Mouse (Mus musculus) CH12.LX (cell line): ENCODE results near the gene Fgfr2. TPM values are rescaled to one million over a fixed set of nuclear protein-coding genes. Genes with fewer than 3 reads are reported as not detected.

ENCODE experiments used
- DNase-seq: peaks from one replicate; pipeline ENCODE4 v3.0.0-alpha.2; 2013; ENCODE audit errors: extremely low read depth
- H3K27ac ChIP-seq: 2 replicates; pipeline ENCODE4 v1.5.1; 2012; ENCODE audit warnings: low read depth, mild to moderate bottlenecking, control low read depth, moderate library complexity; ENCODE audit not compliant: insufficient read depth
- H3K27me3 ChIP-seq: replicated peaks from 2 replicates; pipeline ENCODE3; 2012; ENCODE audit warnings: inconsistent platforms
- H3K36me3 ChIP-seq, 2 experiments: replicated peaks in 1 of 2; 2 replicates each; pipeline versions ENCODE3 to v1.6.1; 2012; ENCODE audit warnings: inconsistent platforms in 1 of 2, low read length in 1 of 2, mild to moderate bottlenecking in 1 of 2, mixed read lengths in 1 of 2, moderate library complexity in 1 of 2; ENCODE audit not compliant: control insufficient read depth in 1 of 2, insufficient read depth in 1 of 2
- H3K4me1 ChIP-seq, 2 experiments: 2 replicates each; pipeline ENCODE4 v1.6.1; 2012; ENCODE audit warnings: inconsistent platforms in 1 of 2, moderate library complexity in 1 of 2; ENCODE audit not compliant: insufficient read depth in 2 of 2, control insufficient read depth in 1 of 2
- H3K4me2 ChIP-seq: 2 replicates; pipeline ENCODE4 v1.6.1; 2012; ENCODE audit warnings: low read depth, mild to moderate bottlenecking, control low read depth; ENCODE audit not compliant: poor library complexity, insufficient read depth, severe bottlenecking
- H3K4me3 ChIP-seq, 3 experiments: fragments of 150-350 bp in 1 of 3; sonication (generic) in 1 of 3; replicated peaks in 1 of 3; 2 replicates each; pipeline versions ENCODE3 to v1.5.1; 2011 to 2012; ENCODE audit warnings: low read depth in 2 of 3, low read length in 2 of 3, mild to moderate bottlenecking in 2 of 3, moderate library complexity in 2 of 3, control low read depth in 1 of 3, improper control_type of control experiment in 1 of 3, inconsistent platforms in 1 of 3, mixed read lengths in 1 of 3; ENCODE audit not compliant: poor library complexity in 1 of 3
- H3K79me2 ChIP-seq: replicated peaks from 2 replicates; pipeline ENCODE4 v1.6.1; 2012; ENCODE audit warnings: mild to moderate bottlenecking, moderate library complexity; ENCODE audit not compliant: control insufficient read depth, poor library complexity, insufficient read depth, severe bottlenecking; ENCODE audit errors: extremely low read depth
- H3K9ac ChIP-seq: 2 replicates; pipeline ENCODE4 v1.6.1; 2012; ENCODE audit warnings: low read depth, mild to moderate bottlenecking, control low read depth, moderate library complexity; ENCODE audit not compliant: insufficient read depth
- H3K9me3 ChIP-seq: replicated peaks from 2 replicates; pipeline ENCODE3; 2012; ENCODE audit warnings: low read length, inconsistent platforms, mixed read lengths
- CHD1 ChIP-seq: IDR thresholded peaks from 2 replicates; pipeline ENCODE4 v1.6.1; 2012; ENCODE audit warnings: low read depth, low read length, improper control_type of control experiment, inconsistent platforms
- CHD2 ChIP-seq: IDR thresholded peaks from 2 replicates; pipeline ENCODE4 v1.6.1; 2011; ENCODE audit warnings: low read length, improper control_type of control experiment
- CTCF ChIP-seq, 2 experiments: IDR thresholded peaks in 1 of 2; conservative IDR thresholded peaks in 1 of 2; 2 replicates each; pipeline ENCODE4 v1.5.1; 2011 to 2012; ENCODE audit warnings: low read depth in 2 of 2, low read length in 2 of 2, improper control_type of control experiment in 1 of 2, inconsistent platforms in 1 of 2, mild to moderate bottlenecking in 1 of 2, moderate library complexity in 1 of 2
- ELF1 ChIP-seq: IDR thresholded peaks from 2 replicates; pipeline ENCODE4 v1.6.1; 2014; ENCODE audit warnings: low read depth, mild to moderate bottlenecking, inconsistent platforms, low read length, improper control_type of control experiment
- EP300 ChIP-seq: IDR thresholded peaks from 2 replicates; pipeline ENCODE4 v1.6.1; 2011; ENCODE audit warnings: low read length, improper control_type of control experiment
- ETS1 ChIP-seq: conservative IDR thresholded peaks from 2 replicates; pipeline ENCODE4 v1.6.1; 2012; ENCODE audit warnings: low read depth, mild to moderate bottlenecking, inconsistent platforms, low read length, improper control_type of control experiment, moderate library complexity
- IRF4 ChIP-seq: IDR thresholded peaks from 2 replicates; pipeline ENCODE4 v1.6.1; 2014; ENCODE audit warnings: low read depth, mild to moderate bottlenecking, inconsistent platforms, low read length, improper control_type of control experiment
- KAT2A ChIP-seq: IDR thresholded peaks from 2 replicates; pipeline ENCODE4 v1.6.1; 2012; ENCODE audit warnings: low read length, improper control_type of control experiment, inconsistent platforms; ENCODE audit not compliant: insufficient replicate concordance
- MAX ChIP-seq: IDR thresholded peaks from 2 replicates; pipeline ENCODE4 v1.6.1; 2011; ENCODE audit warnings: low read length, improper control_type of control experiment
- MXI1 ChIP-seq: IDR thresholded peaks from 2 replicates; pipeline ENCODE4 v1.6.1; 2011; ENCODE audit warnings: mild to moderate bottlenecking, low read depth, low read length, improper control_type of control experiment
- MYC ChIP-seq: IDR thresholded peaks from 2 replicates; pipeline ENCODE4 v1.6.1; 2011; ENCODE audit warnings: low read depth, mild to moderate bottlenecking, improper control_type of control experiment, low read length
- NRF1 ChIP-seq: IDR thresholded peaks from 2 replicates; pipeline ENCODE4 v1.6.1; 2014; ENCODE audit warnings: low read depth, mild to moderate bottlenecking, inconsistent platforms, low read length, improper control_type of control experiment, moderate library complexity
- POLR2AphosphoS2 ChIP-seq: IDR thresholded peaks from 2 replicates; pipeline ENCODE4 v1.6.1; 2011; ENCODE audit warnings: low read depth, low read length, improper control_type of control experiment
- RAD21 ChIP-seq: IDR thresholded peaks from 2 replicates; pipeline ENCODE4 v1.6.1; 2011; ENCODE audit warnings: low read depth, mild to moderate bottlenecking, low read length, improper control_type of control experiment, moderate library complexity
- SMC3 ChIP-seq: IDR thresholded peaks from 2 replicates; pipeline ENCODE4 v1.6.1; 2011; ENCODE audit warnings: low read depth, low read length, improper control_type of control experiment
- USF2 ChIP-seq: conservative IDR thresholded peaks from 2 replicates; pipeline ENCODE4 v1.6.1; 2011; ENCODE audit warnings: low read depth, low read length, improper control_type of control experiment
- ZC3H11A ChIP-seq: IDR thresholded peaks from 2 replicates; pipeline ENCODE4 v1.6.1; 2012; ENCODE audit warnings: low read depth, mild to moderate bottlenecking, inconsistent platforms, low read length, improper control_type of control experiment
- ZNF384 ChIP-seq: IDR thresholded peaks from 2 replicates; pipeline ENCODE4 v1.6.1; 2012; ENCODE audit warnings: low read depth, low read length, improper control_type of control experiment, inconsistent platforms
- dilution Hi-C: fragments of 300-500 bp; cut with MboI; formaldehyde crosslinking; loops from 2 replicates; pipeline ENCODE4 v1.14.3; 2020; ENCODE audit warnings: low sequenced_read_pairs; ENCODE audit not compliant: extremely low pct_unique_long_range_greater_than_20kb, extremely low pct_ligation_motif_present
- in situ Hi-C: fragments of 300-500 bp; cut with MboI; formaldehyde crosslinking; loops from 3 replicates; pipeline ENCODE4 v1.14.3; 2019; ENCODE audit warnings: low sequenced_read_pairs, low pct_ligation_motif_present, low pct_unique_long_range_greater_than_20kb, mixed read lengths
- polyA plus RNA-seq: library from polyadenylated mRNA; unstranded; fragments of >175 nt; gene quantifications from 2 replicates; pipeline ENCODE4 v1.2.1, GENCODE M21; 2012; ENCODE audit warnings: low read depth; ENCODE audit not compliant: insufficient read length
- total RNA-seq, 2 experiments: library from RNA; depleted of rRNA; stranded (reverse); fragments of 300-350 nt in 1 of 2; fragments of >200 nt in 1 of 2; gene quantifications; 2 replicates each; pipeline ENCODE4 v1.2.3; 2012 to 2014

Gene Fgfr2
- total and polyA plus RNA-seq, 3 experiments: not detected

- Histone ChIP-seq H3K27me3 (peaks cover 70% of the 10 kb centered on the region), H3K9me3 (peaks cover 7% of the 10 kb centered on the region), H3K27ac (no peak overlapping the region), H3K4me1 (no peaks in the 10 kb centered on the region), H3K79me2 (no peaks in the 10 kb centered on the region), H3K4me2 (no peak overlapping the region), H3K36me3 (no peaks in the 10 kb centered on the region), H3K9ac (no peak overlapping the region), H3K4me3 (no peak overlapping the region)
- no peak for DNase-seq
- dilution Hi-C loops (no loop called here), in situ Hi-C loops (no loop called here)
- TF ChIP-seq MAX (no peak), CHD1 (no peak), KAT2A (no peak), ZC3H11A (no peak), NRF1 (no peak), CHD2 (no peak), MXI1 (no peak), USF2 (no peak), POLR2AphosphoS2 (no peak), ETS1 (no peak), EP300 (no peak), IRF4 (no peak), CTCF (conservative IDR thresholded peaks at IDR 0.05 in 1 of 2, IDR thresholded peaks at IDR 0.05 in 1 of 2; ENCODE audit: low read depth in 2 of 2, low read length in 2 of 2) (no peak), MYC (no peak)
Measured at GRCm38 (mm10) chr7:131906499-131907190, 1216.5 kb downstream of the Fgfr2 start.

- dilution Hi-C loops: no loop called here
- Histone ChIP-seq H3K27ac (no peak overlapping the region), H3K27me3 (peaks cover 68% of the 10 kb centered on the region), H3K79me2 (no peaks in the 10 kb centered on the region)
- TF ChIP-seq CTCF (conservative IDR thresholded peaks at IDR 0.05 in 1 of 2, IDR thresholded peaks at IDR 0.05 in 1 of 2; ENCODE audit: low read depth in 2 of 2, low read length in 2 of 2): peak in 1 of 2 experiments; percentile 70; a peak in 2 of 4 replicates
- peak; percentile 61 for TF ChIP-seq SMC3
- no peak for TF ChIP-seq ELF1
- TF ChIP-seq RAD21: peak; percentile 67
- peak; percentile 82 for TF ChIP-seq ZNF384
- TF ChIP-seq, all 38 proteins: peak for 4
- no peaks in the 10 kb centered on the region for H3K4me1 ChIP-seq
- H3K4me3 ChIP-seq: no peak overlapping the region
- H3K36me3 ChIP-seq: no peaks in the 10 kb centered on the region
- DNase-seq: peak; percentile 40
- peaks cover 5% of the 10 kb centered on the region for H3K9me3 ChIP-seq
- no peak overlapping the region for H3K4me2 ChIP-seq
- in situ Hi-C loops: loop anchor here (10.0 to 25.0 kb wide), 2 partner anchors 315 to 638 kb away; no protein-coding TSS in a partner anchor
- H3K9ac ChIP-seq: no peak overlapping the region
Measured at GRCm38 (mm10) chr7:131899356-131899755, 1223.8 kb downstream of the Fgfr2 start.
